Mouse (Mus musculus) MEL (cell line): ENCODE measurements around the gene Upk3a. TPM values are rescaled to one million over a fixed set of nuclear protein-coding genes. Genes with fewer than 3 reads are reported as not detected.

Experiments
- DNase-seq: peaks from one replicate; pipeline ENCODE4 v3.0.0; 2011; ENCODE audit warnings: low read depth, low spot score
- H3K27ac ChIP-seq: 2 replicates; pipeline ENCODE4 v1.5.1; 2012; ENCODE audit warnings: low read depth, mild to moderate bottlenecking, control low read depth, low read length, moderate library complexity; ENCODE audit not compliant: control insufficient read depth
- H3K27me3 ChIP-seq, 2 experiments: fragments of 150-350 bp in 1 of 2; sonication (generic) in 1 of 2; 2 replicates each; pipeline ENCODE4 v1.6.1; 2012; ENCODE audit warnings: low read length in 2 of 2, mild to moderate bottlenecking in 2 of 2, improper control_type of control experiment in 1 of 2, moderate library complexity in 1 of 2; ENCODE audit not compliant: insufficient read depth in 2 of 2, control insufficient read depth in 1 of 2
- H3K36me3 ChIP-seq, 2 experiments: 2 replicates each; pipeline ENCODE4 v1.6.1; 2012 to 2014; ENCODE audit warnings: low read length in 2 of 2, improper control_type of control experiment in 1 of 2, inconsistent platforms in 1 of 2, mild to moderate bottlenecking in 1 of 2; ENCODE audit not compliant: insufficient read depth in 2 of 2, control insufficient read depth in 1 of 2
- H3K4me1 ChIP-seq, 2 experiments: fragments of 150-350 bp in 1 of 2; sonication (generic) in 1 of 2; 2 replicates each; pipeline ENCODE4 v1.6.1; 2012; ENCODE audit warnings: low read length in 2 of 2, improper control_type of control experiment in 1 of 2, mild to moderate bottlenecking in 1 of 2; ENCODE audit not compliant: insufficient read depth in 2 of 2, control insufficient read depth in 1 of 2
- H3K4me3 ChIP-seq, 2 experiments: fragments of 150-350 bp in 1 of 2; sonication (generic) in 1 of 2; 2 replicates each; pipeline ENCODE4 v1.5.1; 2012; ENCODE audit warnings: low read depth in 2 of 2, low read length in 2 of 2, mild to moderate bottlenecking in 2 of 2, moderate library complexity in 2 of 2, control low read depth in 1 of 2, improper control_type of control experiment in 1 of 2; ENCODE audit not compliant: control insufficient read depth in 1 of 2, insufficient read depth in 1 of 2
- H3K79me2 ChIP-seq: 2 replicates; pipeline ENCODE4 v1.6.1; 2012; ENCODE audit warnings: mild to moderate bottlenecking, low read length, moderate library complexity; ENCODE audit not compliant: control insufficient read depth, poor library complexity, insufficient read depth
- H3K9ac ChIP-seq: 2 replicates; pipeline ENCODE4 v1.6.1; 2012; ENCODE audit warnings: low read depth, mild to moderate bottlenecking, control low read depth, low read length, moderate library complexity; ENCODE audit not compliant: control insufficient read depth, poor library complexity, severe bottlenecking
- H3K9me3 ChIP-seq: fragments of 150-350 bp; sonication (generic); replicated peaks from 2 replicates; pipeline ENCODE4 v1.6.1; 2012; ENCODE audit warnings: mild to moderate bottlenecking, low read length, improper control_type of control experiment, moderate library complexity; ENCODE audit not compliant: insufficient read depth
- BHLHE40 ChIP-seq: IDR thresholded peaks from 2 replicates; pipeline ENCODE4 v1.6.1; 2012; ENCODE audit warnings: low read depth, mild to moderate bottlenecking, inconsistent platforms, low read length, improper control_type of control experiment, borderline replicate concordance
- CHD1 ChIP-seq: IDR thresholded peaks from 2 replicates; pipeline ENCODE4 v1.6.1; 2012; ENCODE audit warnings: low read depth, mild to moderate bottlenecking, inconsistent platforms, low read length, improper control_type of control experiment
- CHD2 ChIP-seq: IDR thresholded peaks from 2 replicates; pipeline ENCODE4 v1.6.1; 2011; ENCODE audit warnings: low read length, improper control_type of control experiment
- CTCF ChIP-seq, 3 experiments: IDR thresholded peaks in 2 of 3; conservative IDR thresholded peaks in 1 of 3; 2 replicates each; pipeline ENCODE4 v1.5.1; 2011 to 2012; ENCODE audit warnings: low read length in 3 of 3, low read depth in 2 of 3, mild to moderate bottlenecking in 2 of 3, improper control_type of control experiment in 1 of 3, inconsistent platforms in 1 of 3, mixed read lengths in 1 of 3, moderate library complexity in 1 of 3; ENCODE audit not compliant: control insufficient read depth in 1 of 3, insufficient read depth in 1 of 3, poor library complexity in 1 of 3, severe bottlenecking in 1 of 3
- ETS1 ChIP-seq: IDR thresholded peaks from 2 replicates; pipeline ENCODE4 v1.6.1; 2012; ENCODE audit warnings: low read depth, mild to moderate bottlenecking, inconsistent platforms, low read length, improper control_type of control experiment, moderate library complexity
- GABPA ChIP-seq: IDR thresholded peaks from 2 replicates; pipeline ENCODE4 v1.6.1; 2012; ENCODE audit warnings: low read depth, mild to moderate bottlenecking, inconsistent platforms, low read length, improper control_type of control experiment, moderate library complexity
- GATA1 ChIP-seq: IDR thresholded peaks from 2 replicates; pipeline ENCODE4 v1.6.1; 2011; ENCODE audit warnings: low read depth, low read length, improper control_type of control experiment
- HCFC1 ChIP-seq: IDR thresholded peaks from 2 replicates; pipeline ENCODE4 v1.6.1; 2012; ENCODE audit warnings: low read depth, mild to moderate bottlenecking, inconsistent platforms, low read length, improper control_type of control experiment, moderate library complexity
- JUND ChIP-seq: IDR thresholded peaks from 2 replicates; pipeline ENCODE4 v1.6.1; 2011; ENCODE audit warnings: low read depth, mild to moderate bottlenecking, improper control_type of control experiment, low read length
- KAT2A ChIP-seq: conservative IDR thresholded peaks from 2 replicates; pipeline ENCODE4 v1.6.1; 2012; ENCODE audit warnings: low read depth, low read length, improper control_type of control experiment, inconsistent platforms
- MAZ ChIP-seq: IDR thresholded peaks from 2 replicates; pipeline ENCODE4 v1.6.1; 2012; ENCODE audit warnings: low read depth, mild to moderate bottlenecking, inconsistent platforms, low read length, improper control_type of control experiment
- MXI1 ChIP-seq: IDR thresholded peaks from 2 replicates; pipeline ENCODE4 v1.6.1; 2011; ENCODE audit warnings: mild to moderate bottlenecking, low read depth, low read length, improper control_type of control experiment
- MYC ChIP-seq: IDR thresholded peaks from 2 replicates; pipeline ENCODE4 v1.6.1; 2011; ENCODE audit warnings: low read depth, mild to moderate bottlenecking, low read length, improper control_type of control experiment, moderate library complexity
- NELFE ChIP-seq: IDR thresholded peaks from 2 replicates; pipeline ENCODE4 v1.6.1; 2011; ENCODE audit warnings: low read depth, low read length, improper control_type of control experiment
- NRF1 ChIP-seq: IDR thresholded peaks from 2 replicates; pipeline ENCODE4 v1.6.1; 2014; ENCODE audit warnings: low read depth, mild to moderate bottlenecking, inconsistent platforms, low read length, improper control_type of control experiment, moderate library complexity; ENCODE audit not compliant: poor library complexity, insufficient read depth, severe bottlenecking
- POLR2A ChIP-seq, 2 experiments: IDR thresholded peaks; 2 replicates each; pipeline ENCODE4 v1.6.1; 2011 to 2012; ENCODE audit warnings: low read length in 2 of 2, mild to moderate bottlenecking in 2 of 2, control low read depth in 1 of 2, improper control_type of control experiment in 1 of 2, low read depth in 1 of 2, moderate library complexity in 1 of 2; ENCODE audit not compliant: control insufficient read depth in 1 of 2, insufficient read depth in 1 of 2, poor library complexity in 1 of 2
- POLR2AphosphoS2 ChIP-seq: IDR thresholded peaks from 2 replicates; pipeline ENCODE4 v1.6.1; 2011; ENCODE audit warnings: low read length, improper control_type of control experiment
- POLR2AphosphoS5 ChIP-seq: IDR thresholded peaks from 2 replicates; pipeline ENCODE4 v1.6.1; 2012; ENCODE audit warnings: low read depth, borderline replicate concordance, mild to moderate bottlenecking, inconsistent platforms, low read length, moderate library complexity, mixed read lengths
- SIN3A ChIP-seq: IDR thresholded peaks from 2 replicates; pipeline ENCODE4 v1.6.1; 2012; ENCODE audit warnings: low read length, improper control_type of control experiment, inconsistent platforms
- TBP ChIP-seq: IDR thresholded peaks from 2 replicates; pipeline ENCODE4 v1.8.0; 2011; ENCODE audit warnings: low read depth, low read length, improper control_type of control experiment
- TCF12 ChIP-seq: IDR thresholded peaks from 2 replicates; pipeline ENCODE4 v1.6.1; 2014; ENCODE audit warnings: low read depth, mild to moderate bottlenecking, inconsistent platforms, low read length, improper control_type of control experiment, moderate library complexity
- UBTF ChIP-seq: IDR thresholded peaks from 2 replicates; pipeline ENCODE4 v1.6.1; 2012; ENCODE audit warnings: low read depth, mild to moderate bottlenecking, inconsistent platforms, low read length, improper control_type of control experiment, moderate library complexity, borderline replicate concordance; ENCODE audit not compliant: insufficient read depth
- USF2 ChIP-seq, 2 experiments: IDR thresholded peaks; 2 replicates each; pipeline ENCODE4 v1.6.1; 2011 to 2012; ENCODE audit warnings: improper control_type of control experiment in 2 of 2, low read length in 2 of 2, borderline replicate concordance in 1 of 2, inconsistent platforms in 1 of 2, low read depth in 1 of 2, mild to moderate bottlenecking in 1 of 2; ENCODE audit not compliant: insufficient read depth in 1 of 2
- ZC3H11A ChIP-seq: IDR thresholded peaks from 2 replicates; pipeline ENCODE4 v1.6.1; 2012; ENCODE audit warnings: low read depth, mild to moderate bottlenecking, inconsistent platforms, low read length, improper control_type of control experiment
- polyA plus RNA-seq, 2 experiments: library from polyadenylated mRNA; stranded (reverse) in 1 of 2; unstranded in 1 of 2; fragments of >175 nt in 1 of 2; fragments of >200 nt in 1 of 2; gene quantifications; 2 replicates each; pipeline versions ENCODE4 v1.2.1 to v1.2.4; 2012; ENCODE audit warnings: low replicate concordance in 2 of 2, low read depth in 1 of 2; ENCODE audit not compliant: insufficient read length in 2 of 2, insufficient read depth in 1 of 2, missing spikeins in 1 of 2
- total RNA-seq: library from RNA; depleted of rRNA; stranded (reverse); fragments of 300-350 nt; gene quantifications from 2 replicates; pipeline ENCODE4 v1.2.3, GENCODE M21; 2012

Upk3a gene
- total and polyA plus RNA-seq, 3 experiments, result not detected

DNA sequence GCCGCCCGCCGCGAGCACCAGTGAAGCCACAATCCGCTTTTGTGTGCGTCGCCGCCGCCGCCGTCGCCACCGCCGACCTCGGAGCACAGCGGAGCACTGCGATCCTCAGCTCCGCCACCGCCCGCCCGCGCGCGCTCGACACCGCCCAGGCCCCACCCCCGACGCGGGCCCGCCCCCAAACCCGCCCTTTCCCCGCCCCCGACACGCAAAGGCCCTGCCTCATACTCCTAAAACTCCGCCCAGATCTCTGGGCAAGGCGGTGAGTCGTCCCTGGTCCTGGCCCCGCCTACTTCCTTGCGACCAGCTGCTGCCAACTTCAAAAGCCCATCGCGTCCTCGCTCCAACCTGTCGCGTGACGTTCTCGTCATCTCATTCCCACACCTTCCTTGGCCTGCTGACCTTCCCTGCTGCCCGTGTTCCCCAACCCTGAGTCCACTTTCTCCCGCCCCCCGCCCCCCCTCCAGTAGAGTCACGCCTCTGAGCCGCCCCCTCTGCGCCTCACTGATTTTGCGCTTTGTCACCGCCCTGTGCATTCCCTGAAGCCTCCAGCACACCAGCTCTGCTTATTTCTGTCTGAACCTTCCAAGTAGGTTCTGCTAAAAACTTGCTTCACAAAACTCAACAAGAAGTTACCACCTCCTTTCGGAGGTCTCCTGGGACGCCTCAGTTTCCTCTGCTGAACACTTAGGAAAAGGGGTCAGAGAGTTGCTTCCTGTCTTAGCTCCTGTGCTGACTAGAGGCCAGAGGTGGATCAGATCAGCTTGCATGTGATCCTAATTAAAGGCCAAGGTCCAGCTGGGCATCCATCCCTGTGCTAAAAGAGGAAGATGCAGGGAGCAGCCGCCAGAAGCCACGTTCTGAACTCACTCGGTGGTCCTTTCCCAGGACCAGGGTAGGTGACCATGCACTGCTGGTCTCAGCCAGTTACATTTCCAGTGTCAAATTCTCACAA lies 28.8 kb upstream of the Upk3a start, which contains the start of gene 5031439G07Rik:
Gene 5031439G07Rik (minus strand): TSS at position 678 of the 952 bp plus-strand sequence.
- Histone ChIP-seq H3K9me3 (no peaks in the 10 kb centered on the region), H3K27me3 (no peaks in the 10 kb centered on the region), H3K4me3 (peak within 1 kb of the TSS; percentile 75), H3K27ac (no peak within 1 kb of the TSS)
- TF ChIP-seq NRF1 (no peak), POLR2AphosphoS5 (no peak), NELFE (peak; percentile 34; the same call in 1 of the 2 replicates), GABPA (no peak), MYC (no peak), CHD2 (no peak), ETS1 (no peak), KAT2A (no peak), ZC3H11A (no peak), CTCF (IDR thresholded peaks at IDR 0.05 in 2 of 3, conservative IDR thresholded peaks at IDR 0.05 in 1 of 3; ENCODE audit: control insufficient read depth in 1 of 3, insufficient read depth in 1 of 3, low read depth in 2 of 3, low read length in 3 of 3, poor library complexity in 1 of 3, severe bottlenecking in 1 of 3) (no peak), TBP (no peak), MXI1 (no peak; the same call in 1 of the 2 replicates), POLR2AphosphoS2 (no peak), USF2 (IDR thresholded peaks at IDR 0.05; ENCODE audit: borderline replicate concordance in 1 of 2, insufficient read depth in 1 of 2, low read depth in 1 of 2, low read length in 2 of 2) (no peak), JUND (no peak), MAZ (0 out of 2 replicates have a peak, but pooled peaks have one; percentile 41), TCF12 (0 out of 2 replicates have a peak, but pooled peaks have one; percentile 13), HCFC1 (0 out of 2 replicates have a peak, but pooled peaks have one; percentile 42), UBTF (no peak), CHD1 (no peak), SIN3A (peak; percentile 50), BHLHE40 (no peak), GATA1 (no peak), POLR2A (IDR thresholded peaks at IDR 0.05; ENCODE audit: control insufficient read depth in 1 of 2, insufficient read depth in 1 of 2, low read depth in 1 of 2, low read length in 2 of 2, poor library complexity in 1 of 2) (peak; percentile 39 to 74; a peak in 3 of 4 replicates)
- TF ChIP-seq, all 39 proteins: peak for 6
- H3K9ac ChIP-seq, result peak within 1 kb of the TSS; percentile 81
- H3K79me2 ChIP-seq, result peaks cover 5% of the 10 kb centered on the region
- peak; percentile 96 for DNase-seq
- H3K4me1 ChIP-seq, result peaks cover 0 to 14% of the 10 kb centered on the region in 2 experiments; a peak in 2 of 4 replicates
- H3K36me3 ChIP-seq, result peaks cover 0 to 7% of the 10 kb centered on the region in 2 experiments; a peak in 2 of 4 replicates
